Mouse (Mus musculus) limb, embryonic 14.5 days (tissue): ENCODE results near the gene Phldb2. TPM values are rescaled to one million over a fixed set of nuclear protein-coding genes. Genes with fewer than 3 reads are reported as not detected.

Experiments used
- ATAC-seq: fragments of 200-750 bp; cut with Nextera tagmentation; 2 replicates; pipeline ENCODE4 v1.8.0; 2017; ENCODE audit warnings: low read depth, moderate number of reproducible peaks, moderate TSS enrichment; ENCODE audit not compliant: low FRiP score
- DNase-seq: peaks from one replicate; pipeline ENCODE4 v3.0.0-alpha.2; 2015; ENCODE audit warnings: low spot score
- H3K27ac ChIP-seq: fragments of 300-500 bp; sonication (generic); replicated peaks from 2 replicates; pipeline ENCODE4 v1.5.1; 2014; ENCODE audit warnings: low read depth, mild to moderate bottlenecking, low read length, moderate library complexity, mixed read lengths
- H3K27me3 ChIP-seq: fragments of 300-500 bp; sonication (generic); 2 replicates; pipeline ENCODE4 v1.6.1; 2014; ENCODE audit warnings: low read length, mixed read lengths; ENCODE audit not compliant: control insufficient read depth, insufficient read depth
- H3K36me3 ChIP-seq: fragments of 300-500 bp; sonication (generic); 2 replicates; pipeline ENCODE4 v1.6.1; 2014; ENCODE audit warnings: mild to moderate bottlenecking, low read length, moderate library complexity, mixed read lengths; ENCODE audit not compliant: control insufficient read depth, insufficient read depth
- H3K4me1 ChIP-seq: fragments of 300-500 bp; sonication (generic); 2 replicates; pipeline ENCODE4 v1.6.1; 2014; ENCODE audit warnings: antibody characterized with exemption, low read length, mixed read lengths; ENCODE audit not compliant: control insufficient read depth, insufficient read depth
- H3K4me2 ChIP-seq: fragments of 300-500 bp; sonication (generic); replicated peaks from 2 replicates; pipeline ENCODE4 v1.6.1; 2014; ENCODE audit warnings: low read depth, mild to moderate bottlenecking, low read length, moderate library complexity; ENCODE audit not compliant: severe bottlenecking
- H3K4me3 ChIP-seq: fragments of 300-500 bp; sonication (generic); replicated peaks from 2 replicates; pipeline ENCODE4 v1.5.1; 2014; ENCODE audit warnings: low read length
- H3K9ac ChIP-seq: fragments of 300-500 bp; sonication (generic); 2 replicates; pipeline ENCODE4 v1.6.1; 2014; ENCODE audit warnings: mild to moderate bottlenecking, low read depth, low read length, moderate library complexity; ENCODE audit not compliant: severe bottlenecking
- H3K9me3 ChIP-seq: fragments of 300-500 bp; sonication (generic); 2 replicates; pipeline ENCODE4 v1.6.1; 2016; ENCODE audit warnings: low read length; ENCODE audit not compliant: control insufficient read depth
- POLR2A ChIP-seq: fragments of 200-500 bp; IDR thresholded peaks from 2 replicates; pipeline ENCODE4 v1.8.0; 2012; ENCODE audit warnings: inconsistent platforms, mild to moderate bottlenecking, moderate library complexity, borderline replicate concordance; ENCODE audit not compliant: insufficient read depth, insufficient read length; ENCODE audit errors: extremely low read depth
- WGBS: fragments of 180-500 bp; shearing (Covaris S2); extraction: QIAGEN DNeasy Blood & Tissue Kit; methylation state at CpG from one replicate; pipeline ENCODE4 v1.1.7; 2014; 5-methylcytosine and 5-hydroxymethylcytosine counted together
- polyA plus RNA-seq, 2 experiments: library from polyadenylated mRNA; depleted of rRNA in 1 of 2; stranded (reverse) in 1 of 2; unstranded in 1 of 2; fragments of >200 nt; fragmentation: Nextera tagmentation in 1 of 2; extraction: Ambion mirVana in 1 of 2; gene quantifications; 2 replicates each; pipeline versions ENCODE4 v1.2.1 to v1.2.3; 2012 to 2014

Gene Phldb2
- polyA plus RNA-seq, 2 experiments, result 51.0 to 55.8 TPM

- Histone ChIP-seq H3K4me3 (no peak overlapping the region), H3K27ac (0 out of 2 replicates have a peak overlapping the region, but pooled peaks have one; percentile 43), H3K9me3 (no peaks in the 10 kb centered on the region), H3K4me1 (peaks cover 29% of the 10 kb centered on the region), H3K9ac (no peak overlapping the region), H3K27me3 (no peaks in the 10 kb centered on the region), H3K4me2 (no peak overlapping the region), H3K36me3 (no peaks in the 10 kb centered on the region)
- no peak for DNase-seq
- WGBS, result 50% methylated on average over 1 of the region's 1 CpGs
- ATAC-seq, result no peak
- TF ChIP-seq POLR2A, result no peak
Measured at GRCm38 (mm10) chr16:45877739-45878138, 75.7 kb downstream of the Phldb2 start.

- peaks cover 29% of the 10 kb centered on the region for H3K4me1 ChIP-seq
- ATAC-seq (peak; percentile 80), DNase-seq (peak; percentile 80)
- no peak overlapping the region for H3K4me3 ChIP-seq
- no peak overlapping the region for H3K4me2 ChIP-seq
- H3K36me3 ChIP-seq, result no peaks in the 10 kb centered on the region
- WGBS, result 31% methylated on average over 5 of the region's 5 CpGs
- H3K27me3 ChIP-seq, result no peaks in the 10 kb centered on the region
- H3K27ac ChIP-seq, result peak overlapping the region; percentile 43; the same call in 1 of the 2 replicates
- no peak overlapping the region for H3K9ac ChIP-seq
- TF ChIP-seq POLR2A, result no peak
- no peaks in the 10 kb centered on the region for H3K9me3 ChIP-seq
Measured at GRCm38 (mm10) chr16:45877171-45877570, 76.2 kb downstream of the Phldb2 start.

- 69% methylated on average over 4 of the region's 4 CpGs for WGBS
- H3K9ac ChIP-seq, result no peak overlapping the region
- DNase-seq (no peak), ATAC-seq (no peak)
- H3K4me2 ChIP-seq, result no peak overlapping the region
- no peak overlapping the region for H3K27ac ChIP-seq
- H3K36me3 ChIP-seq, result no peaks in the 10 kb centered on the region
- H3K4me1 ChIP-seq, result peaks cover 20% of the 10 kb centered on the region
- H3K27me3 ChIP-seq, result no peaks in the 10 kb centered on the region
- H3K4me3 ChIP-seq, result no peak overlapping the region
- TF ChIP-seq POLR2A, result no peak
- no peaks in the 10 kb centered on the region for H3K9me3 ChIP-seq
Measured at GRCm38 (mm10) chr16:45873397-45873796, 80.0 kb downstream of the Phldb2 start.

- H3K9ac ChIP-seq, result no peak overlapping the region
- H3K9me3 ChIP-seq, result no peaks in the 10 kb centered on the region
- H3K36me3 ChIP-seq, result no peaks in the 10 kb centered on the region
- H3K4me1 ChIP-seq, result peaks cover 8% of the 10 kb centered on the region; the same call in 1 of the 2 replicates
- H3K27ac ChIP-seq, result no peak overlapping the region
- H3K27me3 ChIP-seq, result no peaks in the 10 kb centered on the region
- no peak for DNase-seq
- no peak for TF ChIP-seq POLR2A
- 63% methylated on average over 10 of the region's 10 CpGs for WGBS
- no peak for ATAC-seq
- no peak overlapping the region for H3K4me2 ChIP-seq
- no peak overlapping the region for H3K4me3 ChIP-seq
Measured at GRCm38 (mm10) chr16:45871286-45871976, 82.0 kb downstream of the Phldb2 start.

- DNase-seq (no peak), ATAC-seq (no peak)
- Histone ChIP-seq H3K9me3 (no peaks in the 10 kb centered on the region), H3K27me3 (no peaks in the 10 kb centered on the region), H3K36me3 (no peaks in the 10 kb centered on the region), H3K4me3 (no peak overlapping the region), H3K4me1 (peaks cover 8% of the 10 kb centered on the region; the same call in 1 of the 2 replicates), H3K4me2 (no peak overlapping the region), H3K27ac (no peak overlapping the region; the same call in 1 of the 2 replicates), H3K9ac (no peak overlapping the region)
- no peak for TF ChIP-seq POLR2A
- WGBS, result 26% methylated on average over 2 of the region's 2 CpGs
Measured at GRCm38 (mm10) chr16:45870651-45871050, 82.7 kb downstream of the Phldb2 start.
